Mouse (Mus musculus): ENCODE measurements around the gene Tmem254b.
"Not testable (repeated sequence)": the region's sequence is repeated elsewhere in the genome, so short reads cannot be mapped to it uniquely, and the experiment has no call there.

DNA sequence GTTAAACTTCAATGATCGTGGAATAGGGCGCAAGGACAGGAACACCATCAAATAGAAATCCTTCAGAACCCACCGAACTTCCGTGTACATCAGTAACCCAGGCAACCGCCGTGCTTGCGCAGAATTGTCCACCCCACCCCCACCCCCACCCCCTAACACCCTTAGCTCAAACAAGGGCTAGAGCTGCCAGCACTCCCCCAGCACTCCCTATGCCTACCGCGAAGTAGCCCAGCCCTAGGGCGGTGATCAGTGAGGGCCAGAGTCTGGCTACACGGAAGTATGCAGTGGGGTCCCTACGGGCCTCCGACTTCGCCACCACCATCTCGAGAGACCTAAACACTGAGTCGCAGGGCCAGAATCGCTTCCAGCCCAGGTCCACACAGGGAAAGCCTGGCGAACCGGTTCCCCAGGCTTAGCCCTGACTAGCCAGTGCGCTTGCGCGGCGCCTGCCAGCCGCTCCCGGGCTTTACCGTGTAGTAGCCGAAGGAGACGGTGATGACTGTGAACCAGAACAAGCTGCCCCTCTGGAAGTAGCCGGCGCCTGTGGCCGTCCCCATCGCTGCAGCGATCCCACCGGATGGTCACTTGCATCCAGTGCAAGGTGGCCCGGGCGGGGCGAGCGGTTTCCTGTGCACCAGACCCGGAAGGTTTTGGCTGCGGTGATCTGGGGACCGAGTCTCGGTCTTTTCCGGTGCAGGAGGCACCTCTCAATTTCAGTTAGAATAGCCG is 480 bp downstream of the Tmem254b start:
- TF ChIP-seq POLR2A (IDR thresholded peaks at IDR 0.05; ENCODE audit: control insufficient read depth, low read depth, low read length); CTCF (IDR thresholded peaks at IDR 0.05; ENCODE audit: control insufficient read depth, insufficient read depth, insufficient replicate concordance, low read depth, low read length): not testable (repeated sequence)
